Mouse (Mus musculus) testis, postnatal 10 days (tissue): ENCODE measurements around the gene Fam241a.

ENCODE experiments used
- DNase-seq: peaks from one replicate; pipeline ENCODE4 v3.0.0; 2021; ENCODE audit warnings: low spot score

Gene Fam241a

GRCm38 (mm10) chr3:127836798-127837153 is 59.3 kb downstream of the Fam241a start:
- no peak for DNase-seq

GRCm38 (mm10) chr3:127835594-127835993 is 60.5 kb downstream of the Fam241a start:
- peak; percentile 23 for DNase-seq

GRCm38 (mm10) chr3:127834040-127834439 is 62.1 kb downstream of the Fam241a start:
- no peak for DNase-seq

- DNase-seq = no peak
Observed at GRCm38 (mm10) chr3:127831079-127831478, 65.0 kb downstream of the Fam241a start.

- DNase-seq = no peak
Observed at GRCm38 (mm10) chr3:127830183-127830582, 65.9 kb downstream of the Fam241a start.

GRCm38 (mm10) chr3:127827123-127827522 is 69.0 kb downstream of the Fam241a start:
- DNase-seq = no peak

- no peak for DNase-seq
Observed at GRCm38 (mm10) chr3:127826503-127826902, 69.6 kb downstream of the Fam241a start.

- DNase-seq = no peak
Observed at GRCm38 (mm10) chr3:127823886-127824863, 71.9 kb downstream of the Fam241a start.

GRCm38 (mm10) chr3:127821209-127821608 is 74.9 kb downstream of the Fam241a start:
- DNase-seq = no peak

- DNase-seq = no peak
Observed at GRCm38 (mm10) chr3:127820400-127820799, 75.7 kb downstream of the Fam241a start.
